Mouse (Mus musculus): ENCODE results near the gene Reln. TPM values are rescaled to one million over a fixed set of nuclear protein-coding genes. Genes with fewer than 3 reads are reported as not detected.

Gene Reln
- polyA plus RNA-seq, 1 experiment, result 0.61 TPM

- Histone ChIP-seq H3K36me3 (ENCODE audit: control insufficient read depth, insufficient read depth, low read length) (no peaks in the 10 kb centered on the region), H3K4me3 (ENCODE audit: control insufficient read depth, insufficient read depth, low read length) (no peak overlapping the region), H3K4me1 (replicated peaks; ENCODE audit: control insufficient read depth, insufficient read depth, low read length) (no peaks in the 10 kb centered on the region), H3K27me3 (ENCODE audit: control insufficient read depth, insufficient read depth, low read length) (no peaks in the 10 kb centered on the region), H3K27ac (ENCODE audit: control insufficient read depth, insufficient read depth, low read length) (no peak overlapping the region)
- no peak for DNase-seq
- no peak for TF ChIP-seq CTCF (IDR thresholded peaks at IDR 0.05; ENCODE audit: borderline replicate concordance, control insufficient read depth, extremely low read depth, insufficient read depth, low read length, poor library complexity)
- TF ChIP-seq POLR2A (IDR thresholded peaks at IDR 0.05; ENCODE audit: control insufficient read depth, extremely low read depth, insufficient read depth, low read length, poor library complexity), result no peak
- WGBS, result 60% methylated on average over 2 of the region's 2 CpGs
Measured at GRCm38 (mm10) chr5:22280534-22281164, 63.9 kb downstream of the Reln start.

GRCm38 (mm10) chr5:22279201-22279600, 65.3 kb downstream of the Reln start:
- Histone ChIP-seq H3K27me3 (ENCODE audit: control insufficient read depth, insufficient read depth, low read length) (no peaks in the 10 kb centered on the region), H3K4me1 (replicated peaks; ENCODE audit: control insufficient read depth, insufficient read depth, low read length) (no peaks in the 10 kb centered on the region), H3K27ac (ENCODE audit: control insufficient read depth, insufficient read depth, low read length) (no peak overlapping the region), H3K4me3 (ENCODE audit: control insufficient read depth, insufficient read depth, low read length) (no peak overlapping the region), H3K36me3 (ENCODE audit: control insufficient read depth, insufficient read depth, low read length) (no peaks in the 10 kb centered on the region)
- TF ChIP-seq POLR2A (IDR thresholded peaks at IDR 0.05; ENCODE audit: control insufficient read depth, extremely low read depth, insufficient read depth, low read length, poor library complexity), result no peak
- TF ChIP-seq CTCF (IDR thresholded peaks at IDR 0.05; ENCODE audit: borderline replicate concordance, control insufficient read depth, extremely low read depth, insufficient read depth, low read length, poor library complexity), result no peak
- WGBS, result 89% methylated on average over 4 of the region's 4 CpGs
- no peak for DNase-seq

GRCm38 (mm10) chr5:22274134-22274533, 70.4 kb downstream of the Reln start:
- Histone ChIP-seq H3K36me3 (ENCODE audit: control insufficient read depth, insufficient read depth, low read length) (no peaks in the 10 kb centered on the region), H3K27ac (ENCODE audit: control insufficient read depth, insufficient read depth, low read length) (no peak overlapping the region), H3K4me1 (replicated peaks; ENCODE audit: control insufficient read depth, insufficient read depth, low read length) (no peaks in the 10 kb centered on the region), H3K27me3 (ENCODE audit: control insufficient read depth, insufficient read depth, low read length) (no peaks in the 10 kb centered on the region), H3K4me3 (ENCODE audit: control insufficient read depth, insufficient read depth, low read length) (no peak overlapping the region)
- 97% methylated on average over 4 of the region's 4 CpGs for WGBS
- no peak for DNase-seq
- TF ChIP-seq CTCF (IDR thresholded peaks at IDR 0.05; ENCODE audit: borderline replicate concordance, control insufficient read depth, extremely low read depth, insufficient read depth, low read length, poor library complexity), result no peak
- no peak for TF ChIP-seq POLR2A (IDR thresholded peaks at IDR 0.05; ENCODE audit: control insufficient read depth, extremely low read depth, insufficient read depth, low read length, poor library complexity)

GRCm38 (mm10) chr5:22266489-22267301, 77.8 kb downstream of the Reln start:
- no peak for DNase-seq
- no peak overlapping the region for H3K4me3 ChIP-seq (ENCODE audit: control insufficient read depth, insufficient read depth, low read length)
- no peak overlapping the region for H3K27ac ChIP-seq (ENCODE audit: control insufficient read depth, insufficient read depth, low read length)
- H3K4me1 ChIP-seq (replicated peaks; ENCODE audit: control insufficient read depth, insufficient read depth, low read length), result no peaks in the 10 kb centered on the region
- TF ChIP-seq CTCF (IDR thresholded peaks at IDR 0.05; ENCODE audit: borderline replicate concordance, control insufficient read depth, extremely low read depth, insufficient read depth, low read length, poor library complexity) (no peak), POLR2A (IDR thresholded peaks at IDR 0.05; ENCODE audit: control insufficient read depth, extremely low read depth, insufficient read depth, low read length, poor library complexity) (no peak)
- no peaks in the 10 kb centered on the region for H3K27me3 ChIP-seq (ENCODE audit: control insufficient read depth, insufficient read depth, low read length)
- no peaks in the 10 kb centered on the region for H3K36me3 ChIP-seq (ENCODE audit: control insufficient read depth, insufficient read depth, low read length)
- 86% methylated on average over 6 of the region's 6 CpGs for WGBS

DNA sequence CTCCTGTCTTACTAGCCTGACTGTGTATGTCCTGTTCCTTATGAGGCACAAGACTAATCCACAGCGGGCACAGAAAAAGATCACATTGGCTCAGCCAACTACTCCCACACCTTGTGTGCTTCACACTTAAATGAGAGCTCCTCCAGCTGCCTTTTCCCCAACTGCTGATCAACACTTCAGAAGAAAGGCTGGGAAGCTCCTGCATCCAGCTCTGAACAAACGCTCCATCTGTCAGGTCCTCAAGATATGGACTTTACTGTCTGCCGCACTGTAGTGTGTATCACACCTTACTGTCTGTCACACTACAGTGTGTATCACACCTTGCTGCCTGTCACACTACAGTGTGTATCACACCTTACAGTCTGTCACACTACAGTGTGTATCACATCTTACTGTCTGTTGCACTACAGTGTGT, 82.1 kb downstream of the Reln start:
- no peaks in the 10 kb centered on the region for H3K4me1 ChIP-seq (replicated peaks; ENCODE audit: control insufficient read depth, insufficient read depth, low read length)
- DNase-seq, result no peak
- H3K27ac ChIP-seq (ENCODE audit: control insufficient read depth, insufficient read depth, low read length), result no peak overlapping the region
- H3K27me3 ChIP-seq (ENCODE audit: control insufficient read depth, insufficient read depth, low read length), result no peaks in the 10 kb centered on the region
- WGBS, result 89% methylated on average over 3 of the region's 3 CpGs
- no peak overlapping the region for H3K4me3 ChIP-seq (ENCODE audit: control insufficient read depth, insufficient read depth, low read length)
- H3K36me3 ChIP-seq (ENCODE audit: control insufficient read depth, insufficient read depth, low read length), result no peaks in the 10 kb centered on the region
- TF ChIP-seq POLR2A (IDR thresholded peaks at IDR 0.05; ENCODE audit: control insufficient read depth, extremely low read depth, insufficient read depth, low read length, poor library complexity) (no peak), CTCF (IDR thresholded peaks at IDR 0.05; ENCODE audit: borderline replicate concordance, control insufficient read depth, extremely low read depth, insufficient read depth, low read length, poor library complexity) (no peak)

DNA sequence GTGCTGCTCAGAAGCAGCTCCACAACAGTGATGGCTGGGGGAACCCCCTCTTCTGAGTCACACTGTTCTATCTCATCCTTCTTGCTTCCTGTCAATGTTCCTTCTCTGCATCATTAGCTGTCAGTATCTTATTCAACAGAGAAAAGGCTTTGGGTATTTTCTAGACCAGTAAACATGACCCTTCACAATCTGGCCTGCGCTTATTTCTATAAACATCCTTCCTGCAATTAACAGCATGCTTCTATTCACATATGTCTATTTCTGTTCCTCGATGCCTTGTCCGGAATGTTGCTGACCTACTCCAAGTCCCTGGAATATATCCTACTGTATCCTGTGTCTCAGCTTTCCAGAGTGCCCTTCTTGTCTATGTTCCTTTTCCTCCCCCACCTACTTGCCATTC, 89.2 kb downstream of the Reln start:
- TF ChIP-seq CTCF (IDR thresholded peaks at IDR 0.05; ENCODE audit: borderline replicate concordance, control insufficient read depth, extremely low read depth, insufficient read depth, low read length, poor library complexity) (no peak), POLR2A (IDR thresholded peaks at IDR 0.05; ENCODE audit: control insufficient read depth, extremely low read depth, insufficient read depth, low read length, poor library complexity) (no peak)
- 94% methylated on average over 3 of the region's 3 CpGs for WGBS
- no peak for DNase-seq
- no peaks in the 10 kb centered on the region for H3K4me1 ChIP-seq (replicated peaks; ENCODE audit: control insufficient read depth, insufficient read depth, low read length)
- no peak overlapping the region for H3K27ac ChIP-seq (ENCODE audit: control insufficient read depth, insufficient read depth, low read length)
- H3K4me3 ChIP-seq (ENCODE audit: control insufficient read depth, insufficient read depth, low read length), result no peak overlapping the region
- no peaks in the 10 kb centered on the region for H3K36me3 ChIP-seq (ENCODE audit: control insufficient read depth, insufficient read depth, low read length)
- H3K27me3 ChIP-seq (ENCODE audit: control insufficient read depth, insufficient read depth, low read length), result no peaks in the 10 kb centered on the region

Measured in thymus, adult 2 months (tissue).